Mouse (Mus musculus): ENCODE results near the gene Gmds.

Gene Gmds

DNA sequence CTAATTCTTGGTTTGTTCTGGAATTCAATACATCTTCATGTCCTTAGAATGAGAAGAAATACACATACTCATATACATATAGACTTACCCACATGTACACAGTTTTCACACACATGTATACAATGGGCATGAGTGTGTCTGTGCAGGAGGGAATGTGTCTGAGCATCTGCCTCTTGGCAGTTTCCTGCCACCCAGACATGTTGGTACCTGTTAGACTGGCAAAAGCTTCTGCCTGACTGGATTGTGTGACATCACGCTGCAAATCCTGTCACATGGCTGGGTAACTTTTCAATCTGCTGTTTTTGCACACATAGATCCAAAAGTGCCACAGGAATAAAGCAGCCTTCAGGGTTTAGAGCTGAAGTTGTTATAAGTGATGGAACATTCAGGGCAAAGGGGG lies 465.3 kb downstream of the Gmds start:
- DNase-seq (ENCODE audit: low spot score) = no peak

DNA sequence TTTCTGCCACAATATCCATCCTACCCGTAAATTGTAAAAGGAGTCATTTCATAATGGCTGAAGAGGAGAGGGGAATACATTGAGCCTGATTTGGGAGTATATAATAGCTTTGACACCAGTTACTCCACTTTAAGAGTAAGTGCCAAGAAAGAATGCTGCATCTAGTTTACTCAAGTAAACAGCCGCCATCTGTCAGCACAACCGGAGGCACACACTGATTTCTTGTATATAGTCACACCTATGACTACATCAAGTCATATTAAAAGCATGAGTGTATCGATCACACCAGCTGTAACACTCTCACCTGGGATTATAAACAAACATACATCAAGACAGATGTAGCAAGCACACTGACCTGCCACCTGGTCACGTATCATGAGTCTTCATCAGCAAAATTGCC lies 473.8 kb downstream of the Gmds start:
- no peak for DNase-seq (ENCODE audit: low spot score)

DNA sequence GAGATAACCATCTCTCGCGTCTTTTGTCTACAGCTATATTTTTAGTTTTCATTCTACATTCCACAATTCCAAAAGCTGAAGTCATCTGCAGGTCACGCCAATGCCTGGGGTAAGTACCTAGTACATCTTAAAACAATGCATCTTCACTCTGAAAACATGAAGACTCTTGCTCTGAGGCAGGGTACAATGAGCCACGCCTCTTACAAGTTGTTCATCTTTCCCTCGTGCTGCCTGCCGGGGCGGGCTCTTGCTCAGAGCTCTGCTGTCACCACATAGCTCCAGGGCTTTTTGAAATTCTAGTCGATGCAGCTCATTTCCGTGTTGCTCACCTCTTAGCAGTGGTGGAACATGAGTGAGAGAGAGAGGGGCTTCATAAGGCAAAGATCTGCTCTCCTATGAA lies 475.1 kb downstream of the Gmds start:
- DNase-seq (ENCODE audit: low spot score) = no peak

DNA sequence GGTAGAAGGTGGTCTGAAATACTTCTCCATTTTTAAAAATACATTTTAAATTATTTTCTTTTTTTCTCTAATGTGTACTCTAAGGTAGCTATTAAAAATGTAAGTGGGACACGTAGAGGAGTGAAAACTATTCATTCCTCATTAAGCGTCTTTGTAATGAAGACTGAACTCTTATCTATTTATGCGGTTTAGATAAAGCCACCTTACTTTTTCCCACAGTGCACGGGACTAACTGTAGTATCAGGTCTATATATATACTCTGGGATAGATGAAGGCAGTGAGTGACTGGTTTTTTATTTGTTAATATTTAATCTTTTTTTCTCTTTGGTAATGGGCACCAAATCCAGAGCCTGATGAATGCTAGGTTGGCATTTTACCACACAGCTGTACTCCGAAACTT lies 478.3 kb downstream of the Gmds start:
- DNase-seq (ENCODE audit: low spot score) = no peak

DNA sequence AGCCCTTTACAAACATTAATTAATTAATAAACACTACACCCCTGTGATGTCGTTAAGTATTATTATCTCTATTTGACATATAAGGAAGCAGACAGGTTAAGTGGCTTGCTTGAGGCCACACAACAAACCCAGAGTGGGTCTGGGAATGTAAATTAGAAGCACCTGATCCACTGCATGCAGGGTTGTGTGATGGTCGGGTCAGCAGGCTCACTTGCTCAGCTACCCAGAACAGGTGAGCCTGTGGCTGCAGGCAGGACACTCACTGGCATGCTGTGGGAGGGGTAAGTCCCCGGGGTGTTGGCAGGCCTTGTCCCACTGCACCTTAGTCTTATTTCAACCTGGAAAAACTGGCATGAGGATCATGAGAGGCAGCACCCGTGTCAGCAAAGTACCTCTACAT lies 484.5 kb downstream of the Gmds start:
- no peak for DNase-seq (ENCODE audit: low spot score)

DNA sequence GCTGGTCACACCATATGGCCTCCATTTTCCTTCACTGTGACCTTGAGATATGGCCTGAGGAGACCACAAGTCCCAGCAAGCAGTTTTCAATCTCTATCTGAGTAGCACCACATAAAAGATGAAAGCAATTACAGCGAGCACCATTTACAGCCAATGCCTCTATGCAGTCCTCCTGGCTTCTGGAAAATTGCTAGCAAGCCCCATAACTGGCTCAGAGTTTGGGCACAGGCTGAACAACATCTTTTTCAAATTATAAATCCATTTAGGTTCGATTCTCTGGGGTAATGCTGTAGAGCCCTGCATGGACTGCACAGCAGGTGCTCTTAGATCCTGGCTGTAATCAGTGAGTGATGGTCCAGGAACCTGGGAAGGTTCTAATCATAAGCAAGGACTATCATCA lies 485.0 kb downstream of the Gmds start:
- no peak for DNase-seq (ENCODE audit: low spot score)

DNA sequence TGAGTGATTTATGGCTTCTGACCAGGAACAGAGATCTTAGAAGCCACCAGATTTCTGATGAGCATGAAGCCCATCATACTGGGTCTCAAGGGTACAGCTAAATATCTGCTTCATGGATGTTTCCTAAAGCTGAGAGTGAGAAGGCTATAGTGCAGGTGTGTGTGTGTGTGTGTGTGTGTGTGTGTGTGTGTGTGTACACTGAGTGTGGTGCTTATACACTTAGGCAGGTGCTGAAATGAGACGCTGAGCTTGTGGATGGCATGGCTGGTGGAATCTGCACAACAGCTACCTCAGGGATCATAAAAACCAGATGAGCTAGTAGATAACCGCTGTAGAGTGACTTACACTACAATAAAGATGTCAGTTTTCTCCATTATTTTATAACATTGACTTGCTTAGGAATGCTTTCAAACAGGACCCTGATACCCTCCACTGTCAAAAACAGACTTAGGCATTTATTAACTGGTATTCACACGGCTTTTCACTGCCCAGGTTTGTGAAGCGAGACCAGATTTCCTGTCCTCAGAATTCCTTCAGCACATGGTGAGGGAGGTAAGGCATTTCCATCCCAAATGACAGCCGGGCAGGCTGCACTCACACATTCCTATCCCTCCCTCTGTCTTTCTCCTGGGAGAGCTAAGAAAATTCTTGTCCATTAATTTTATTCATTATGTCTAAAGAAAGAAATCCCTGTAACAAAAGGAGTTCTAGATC lies 489.1 kb downstream of the Gmds start:
- DNase-seq (ENCODE audit: low spot score) = no peak

DNA sequence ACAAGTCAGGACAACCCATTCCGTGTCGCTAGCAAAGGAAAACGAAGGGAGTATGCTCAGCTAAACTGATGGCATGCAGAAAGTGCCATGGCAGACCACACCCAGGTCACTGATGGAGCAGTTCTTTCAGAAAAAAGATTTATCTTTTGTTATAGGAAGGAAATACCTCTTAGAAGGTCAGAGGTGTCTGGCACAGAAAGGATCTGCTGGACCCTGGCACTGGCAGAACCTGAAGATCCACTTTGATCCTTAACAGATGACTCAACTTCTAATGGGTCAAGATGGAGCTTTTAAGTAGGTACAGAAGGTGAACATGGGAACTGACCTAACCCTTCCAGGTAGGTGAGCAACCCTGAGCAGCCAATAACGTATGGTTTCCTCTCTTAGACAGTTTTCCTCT lies 502.7 kb downstream of the Gmds start:
- no peak for DNase-seq (ENCODE audit: low spot score)

DNA sequence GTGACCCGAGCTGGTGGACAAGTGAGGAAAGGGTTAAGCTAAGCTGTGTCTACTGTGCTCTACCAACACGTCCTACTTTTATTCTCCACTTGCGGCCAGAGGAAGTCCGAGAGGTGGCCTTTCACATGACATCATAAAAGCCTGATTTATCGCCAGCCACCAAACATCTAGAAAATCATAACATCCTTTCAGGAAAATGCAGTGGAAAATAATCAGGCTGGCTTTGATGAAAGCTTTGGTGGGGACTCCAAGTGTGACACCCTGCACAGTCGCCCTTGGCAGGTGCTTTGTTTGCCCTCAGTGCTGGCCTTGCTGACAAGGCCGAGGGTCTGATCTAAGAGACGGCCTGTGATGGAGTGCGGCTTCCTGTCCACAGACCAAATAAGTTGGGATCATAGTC lies 508.2 kb downstream of the Gmds start:
- no peak for DNase-seq (ENCODE audit: low spot score)

DNA sequence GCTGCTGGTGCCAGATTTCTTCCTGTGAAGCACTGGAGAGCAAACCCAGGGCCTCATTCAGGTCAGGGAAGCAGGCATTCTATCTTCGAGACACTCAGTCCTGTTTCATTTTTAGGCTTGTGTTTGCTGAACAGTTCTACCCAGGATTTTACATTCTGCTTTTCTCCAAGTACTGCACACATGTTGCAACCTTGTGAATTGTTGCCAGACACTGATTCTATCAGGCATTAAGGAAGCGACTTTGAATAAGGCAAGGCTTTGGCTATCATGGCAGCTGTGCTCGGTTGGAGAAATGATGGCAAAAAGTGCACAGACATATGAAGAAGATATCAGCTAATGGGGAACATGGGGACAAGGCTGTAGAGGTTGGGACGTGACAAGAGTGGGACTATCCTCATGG lies 510.1 kb downstream of the Gmds start:
- DNase-seq (ENCODE audit: low spot score) = no peak

DNA sequence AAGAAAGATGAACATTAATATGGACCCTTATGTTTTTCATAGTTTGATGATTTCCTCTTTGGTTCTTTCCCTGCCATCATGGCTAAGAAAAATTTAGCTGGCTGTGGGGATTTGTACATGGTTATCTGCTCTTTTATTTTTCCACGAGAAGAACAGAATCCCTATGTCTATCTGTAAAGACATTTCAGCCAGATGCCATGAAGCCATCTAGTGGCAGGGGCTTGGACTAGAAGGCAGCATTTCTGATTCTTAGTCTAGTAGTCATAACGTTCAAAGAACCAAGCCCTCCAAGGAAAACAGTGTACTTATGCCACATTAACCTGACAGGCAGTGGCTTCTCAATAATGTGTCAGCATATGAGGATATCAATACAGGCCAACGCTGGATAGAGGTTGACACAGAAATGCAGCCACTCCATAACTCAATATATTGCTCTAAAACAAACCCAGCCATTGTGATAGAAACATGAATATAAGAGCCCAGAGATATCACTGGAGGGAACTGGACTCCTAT lies 510.7 kb downstream of the Gmds start:
- no peak for DNase-seq (ENCODE audit: low spot score)

DNA sequence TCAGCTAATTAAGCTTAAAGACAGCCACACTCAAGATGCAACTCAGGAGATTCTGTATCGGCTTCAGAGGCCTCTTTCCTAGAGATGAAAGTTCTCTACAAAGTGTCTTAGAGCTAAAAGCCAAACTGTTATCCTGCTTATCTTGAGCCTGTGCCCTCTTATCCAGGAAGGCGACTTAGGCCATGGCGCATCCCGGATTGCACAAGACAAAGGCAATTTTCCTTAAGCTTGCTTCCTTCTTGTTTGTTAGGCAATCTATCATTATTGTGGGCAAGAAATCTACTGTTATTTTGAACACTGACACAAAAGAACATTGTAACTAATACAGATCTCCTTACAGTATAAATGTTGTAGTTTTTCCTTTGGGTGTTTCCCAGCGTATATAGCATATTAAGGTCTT lies 511.4 kb downstream of the Gmds start:
- no peak for DNase-seq (ENCODE audit: low spot score)

DNA sequence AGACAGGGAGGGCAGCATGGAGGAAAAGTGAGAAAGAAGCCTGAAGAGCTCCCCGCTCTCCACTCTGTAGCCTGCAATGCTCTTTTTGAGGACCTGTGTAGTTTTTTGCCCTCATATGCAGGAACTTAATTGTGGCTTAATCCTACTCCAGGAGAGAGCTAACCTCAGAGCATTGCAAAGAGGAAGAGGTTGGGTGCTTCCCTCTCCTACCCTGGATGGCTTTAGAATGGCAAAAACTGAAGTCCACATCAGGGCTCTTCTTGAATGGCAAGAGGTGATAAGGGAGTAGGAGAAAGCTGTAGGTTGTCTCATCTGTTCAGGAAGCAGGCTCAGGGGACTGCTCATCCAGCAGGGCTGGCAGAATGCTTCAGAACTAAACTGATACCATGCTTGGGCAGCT lies 513.4 kb downstream of the Gmds start:
- no peak for DNase-seq (ENCODE audit: low spot score)

DNA sequence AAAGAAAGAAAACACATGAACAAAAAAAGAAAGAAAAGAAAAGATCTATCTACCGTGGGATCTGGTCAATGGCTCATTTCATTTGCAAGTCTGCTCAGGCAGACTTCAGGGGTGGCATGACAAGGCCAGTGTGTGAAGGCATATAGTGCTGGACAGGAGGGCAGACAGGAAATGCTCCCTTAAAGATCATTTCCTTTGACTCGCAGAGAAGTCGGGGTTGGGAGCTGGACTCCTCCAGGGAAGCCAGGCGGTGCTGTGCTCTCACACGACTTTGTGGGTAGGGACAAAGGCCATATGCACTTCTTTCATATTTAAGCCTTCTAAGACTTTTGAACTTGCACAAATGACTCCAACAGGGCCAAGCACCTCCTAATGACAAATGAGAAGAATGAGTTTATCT lies 515.2 kb downstream of the Gmds start:
- no peak for DNase-seq (ENCODE audit: low spot score)

DNA sequence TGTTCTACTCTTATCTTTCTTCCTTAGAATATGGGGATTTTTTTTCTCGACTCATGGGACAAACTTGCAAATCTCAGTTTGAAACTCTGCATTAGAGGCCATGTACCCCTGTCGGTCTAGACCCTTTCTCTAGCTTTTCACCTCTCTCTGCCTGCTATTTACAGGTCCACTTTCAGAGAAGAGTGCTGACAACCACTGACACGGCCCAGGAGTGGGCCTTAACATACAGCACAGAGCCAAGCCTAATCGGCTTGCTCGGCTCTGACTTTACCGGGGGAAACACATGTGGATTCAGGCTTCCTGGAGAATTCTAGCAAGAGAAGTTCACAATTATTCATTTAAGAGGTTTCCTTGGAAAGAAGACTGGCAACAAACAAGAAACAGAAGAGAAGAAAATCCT lies 517.5 kb downstream of the Gmds start:
- DNase-seq (ENCODE audit: low spot score) = no peak

DNA sequence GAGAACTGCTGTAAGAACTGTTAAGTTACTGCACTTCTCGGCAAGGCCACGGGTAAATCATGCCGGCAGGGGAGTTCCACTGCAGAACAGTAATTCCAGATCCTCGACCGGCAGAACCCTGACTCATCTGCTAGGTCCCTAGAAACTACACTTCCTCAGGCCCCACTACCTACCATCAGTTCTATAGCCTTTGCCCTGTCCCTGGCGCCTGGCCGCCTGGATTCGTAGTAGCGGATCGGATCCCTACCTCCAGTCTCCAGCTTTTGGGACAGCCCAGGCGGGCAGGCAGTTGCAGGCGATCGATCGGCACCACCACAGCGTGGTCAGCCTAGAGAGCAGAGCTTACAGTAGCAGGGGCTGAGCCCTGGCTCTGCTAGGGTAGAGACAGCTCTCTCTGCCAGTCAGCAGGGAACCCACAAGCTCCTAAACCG lies 517.9 kb downstream of the Gmds start:
- no peak for DNase-seq (ENCODE audit: low spot score)

DNA sequence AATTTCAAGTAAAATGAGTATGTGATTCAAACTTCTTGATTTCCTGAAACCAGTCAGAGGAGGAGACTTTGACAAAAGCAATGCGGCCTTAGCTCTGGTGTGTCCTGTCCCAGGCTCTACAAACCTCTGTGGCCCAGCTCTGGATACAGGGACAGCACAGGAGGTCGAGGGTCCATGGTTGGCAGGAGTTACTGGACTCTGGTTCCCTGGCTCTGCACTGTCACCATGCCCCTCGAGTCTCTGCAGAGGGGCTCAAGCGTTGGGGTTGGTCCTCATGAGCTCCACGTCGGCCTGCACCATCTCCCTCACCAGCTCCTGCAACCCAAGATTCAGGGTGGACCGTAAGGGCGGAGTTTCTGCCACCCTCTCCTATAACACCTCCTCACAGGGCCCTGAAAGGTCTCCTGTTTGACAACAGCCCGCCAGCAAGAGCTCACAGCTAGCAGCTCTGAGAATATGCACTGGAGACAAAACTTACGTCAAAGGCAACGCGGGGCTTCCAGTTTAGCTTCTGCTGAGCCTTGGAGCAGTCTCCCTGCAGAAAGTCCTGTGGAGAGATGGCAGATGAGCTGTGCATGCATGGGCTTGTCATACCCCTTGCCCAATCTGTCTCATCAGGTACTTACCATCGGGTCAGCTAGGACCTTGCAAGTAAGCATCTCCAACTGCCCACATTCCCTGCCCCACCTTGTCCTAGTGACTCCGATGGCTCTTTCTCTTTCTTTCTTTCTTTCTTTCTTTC lies 518.7 kb downstream of the Gmds start:
- DNase-seq (ENCODE audit: low spot score) = no peak

DNA sequence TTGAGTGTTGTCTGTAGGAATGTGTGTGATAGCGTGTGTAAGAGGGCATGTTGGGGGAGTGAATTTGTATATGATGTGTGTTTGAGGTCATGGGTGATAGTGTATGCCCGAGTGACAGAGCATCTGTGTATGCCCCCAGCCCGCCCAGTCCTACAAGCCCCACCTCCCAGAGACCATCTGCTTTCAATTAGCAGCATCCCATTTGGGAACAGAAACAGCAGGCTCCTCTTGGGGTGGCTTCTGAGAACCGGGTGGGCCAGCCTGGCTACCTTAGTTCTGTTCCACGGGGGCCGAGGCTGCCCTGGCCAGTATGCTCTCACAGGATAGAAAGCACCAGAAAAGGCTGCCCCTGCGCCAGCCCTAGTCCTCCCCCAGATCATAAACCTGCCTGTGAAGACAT lies 520.2 kb downstream of the Gmds start:
- no peak for DNase-seq (ENCODE audit: low spot score)

DNA sequence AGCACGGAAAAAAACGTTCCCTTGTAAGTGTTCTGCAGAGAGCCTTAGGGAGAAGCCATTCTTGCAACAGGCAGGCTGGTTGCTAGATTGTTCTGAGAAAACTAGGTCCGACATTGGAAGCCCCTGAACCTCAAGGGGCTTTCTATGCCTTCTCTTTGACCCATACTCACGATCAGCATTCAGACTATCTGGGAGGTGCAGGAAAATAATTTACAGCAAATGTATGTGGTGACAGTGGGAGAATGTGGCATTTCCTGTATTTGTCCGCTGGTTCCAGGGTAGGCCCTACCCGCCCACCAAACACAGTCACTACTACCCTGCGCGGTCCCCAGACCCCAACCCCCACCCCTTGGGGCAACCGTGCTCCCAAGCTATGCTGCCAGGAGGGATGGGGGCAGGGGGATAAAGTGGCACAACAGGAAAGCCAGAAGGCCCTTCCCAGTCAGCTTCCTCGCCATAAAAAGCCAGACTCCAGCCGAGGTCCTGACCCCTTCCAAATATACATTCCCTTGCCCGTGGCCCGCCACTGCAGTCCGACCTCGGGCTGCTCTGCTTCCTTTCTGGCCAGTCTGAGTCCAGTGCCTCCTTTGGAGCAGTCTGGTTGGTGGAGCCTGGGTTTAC lies 523.0 kb downstream of the Gmds start:
- no peak for DNase-seq (ENCODE audit: low spot score)

DNA sequence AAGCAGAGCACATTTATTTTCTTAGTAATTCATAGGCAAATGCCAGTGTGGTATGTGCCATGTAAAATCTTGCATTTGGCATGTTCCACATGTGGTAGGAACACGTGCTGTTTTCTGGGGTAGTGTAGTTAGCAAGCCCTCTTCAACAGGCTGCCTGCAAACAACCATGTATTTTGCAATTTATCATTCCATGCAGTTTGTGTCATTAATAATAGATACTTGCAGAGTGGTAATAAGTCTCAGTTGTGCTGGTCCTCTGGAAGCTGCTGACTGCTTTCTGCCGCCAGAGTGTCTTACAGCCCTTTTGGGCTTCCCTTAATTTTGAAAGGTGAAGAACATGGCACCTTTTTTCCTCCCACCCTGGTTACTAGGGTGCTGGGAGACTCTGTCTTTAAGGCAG lies 525.8 kb downstream of the Gmds start:
- no peak for DNase-seq (ENCODE audit: low spot score)

DNA sequence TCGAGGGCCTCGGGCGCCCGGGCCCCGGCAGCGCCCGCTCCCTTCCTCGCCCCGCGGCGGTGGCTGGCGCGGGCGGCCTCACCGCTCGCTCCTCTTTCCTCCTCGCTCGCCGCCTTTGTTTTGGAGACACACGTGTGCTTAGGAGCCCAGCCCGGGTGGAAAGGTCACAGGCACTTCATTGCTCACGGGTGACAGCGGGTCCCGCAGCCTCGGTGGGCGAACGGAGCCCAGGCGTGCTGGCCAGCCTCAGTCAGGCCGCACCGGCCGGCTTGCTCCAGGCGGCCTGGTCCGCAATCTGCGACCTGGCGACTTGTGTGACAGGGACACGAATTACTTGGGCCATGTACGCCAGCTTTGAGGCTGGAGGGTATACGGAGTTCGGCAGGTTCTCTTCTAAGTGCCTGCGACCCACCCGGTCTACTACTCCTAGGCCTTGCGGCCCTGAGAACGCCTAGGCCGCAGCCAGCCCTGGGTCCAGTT lies 527.0 kb downstream of the Gmds start:
- DNase-seq (ENCODE audit: low spot score) = no peak

DNA sequence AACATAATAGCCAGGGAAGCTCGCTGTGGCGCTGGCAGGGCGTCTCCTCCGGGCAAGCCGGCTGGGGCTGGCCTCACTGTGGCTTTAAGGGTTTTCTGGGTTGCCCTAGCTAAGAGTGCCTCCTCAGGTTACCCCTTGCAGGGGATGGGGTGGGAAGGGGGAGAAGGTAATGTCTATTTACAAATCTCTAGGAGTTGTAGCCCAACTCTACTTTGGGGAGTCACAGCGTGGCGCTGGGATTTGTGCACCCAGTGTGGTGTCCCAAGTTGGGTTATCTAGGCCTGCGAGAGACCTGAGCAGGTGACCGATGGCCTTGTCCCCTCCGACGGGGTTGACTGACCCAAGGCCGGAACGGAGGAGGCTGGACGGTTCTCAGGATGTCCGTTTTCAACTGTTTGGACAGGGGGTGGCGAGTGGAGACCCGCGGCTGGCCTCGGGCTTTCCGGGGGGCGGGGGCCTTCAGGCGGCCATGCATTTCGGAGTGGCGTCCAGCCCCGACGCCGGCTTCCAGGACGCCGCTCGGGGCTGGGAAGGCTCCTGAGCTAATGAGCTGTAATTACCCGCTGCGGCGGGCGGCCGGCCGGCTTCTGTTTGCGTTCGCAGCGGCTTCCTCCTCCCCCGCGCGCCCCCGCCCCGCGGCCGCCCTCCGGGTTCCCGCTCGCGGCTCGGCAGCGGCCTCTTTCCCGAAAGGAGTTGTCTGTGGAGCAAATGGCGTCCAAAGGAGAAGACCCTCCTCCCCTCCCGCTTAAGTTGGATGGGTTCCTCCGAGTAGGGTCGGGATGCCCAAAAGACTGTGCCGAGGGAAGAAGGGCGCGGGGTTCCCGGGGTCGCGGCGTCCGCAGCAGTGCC lies 527.6 kb downstream of the Gmds start:
- DNase-seq (ENCODE audit: low spot score) = no peak
